Mouse (Mus musculus): ENCODE data around the gene Shh.

DNA sequence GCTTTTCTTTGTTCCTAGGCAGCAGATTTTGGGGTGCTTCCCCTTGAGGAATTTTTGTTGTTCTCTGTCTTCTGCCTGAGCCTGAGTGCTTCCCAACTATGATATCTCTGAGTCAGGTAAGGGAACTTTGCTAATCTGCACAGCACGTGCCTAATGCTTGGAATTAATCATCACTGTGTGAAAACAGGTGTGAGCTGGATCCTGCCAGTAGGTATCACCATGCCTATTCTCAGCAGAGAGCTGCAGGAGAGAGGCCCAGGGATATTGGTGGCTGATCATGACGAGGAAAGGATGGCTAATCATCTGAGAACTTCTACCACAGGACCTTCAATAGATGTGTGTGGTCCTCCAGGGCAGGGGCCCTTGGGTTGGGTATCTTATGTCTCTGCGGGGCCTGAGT lies 26.5 kb upstream of the Shh start:
- TF ChIP-seq POLR2A (IDR thresholded peaks at IDR 0.05; ENCODE audit: borderline replicate concordance, low read depth, low read length), result no peak
- TF ChIP-seq CTCF (IDR thresholded peaks at IDR 0.05; ENCODE audit: low read depth, low read length), result no peak
